In the genomic region with DNA sequence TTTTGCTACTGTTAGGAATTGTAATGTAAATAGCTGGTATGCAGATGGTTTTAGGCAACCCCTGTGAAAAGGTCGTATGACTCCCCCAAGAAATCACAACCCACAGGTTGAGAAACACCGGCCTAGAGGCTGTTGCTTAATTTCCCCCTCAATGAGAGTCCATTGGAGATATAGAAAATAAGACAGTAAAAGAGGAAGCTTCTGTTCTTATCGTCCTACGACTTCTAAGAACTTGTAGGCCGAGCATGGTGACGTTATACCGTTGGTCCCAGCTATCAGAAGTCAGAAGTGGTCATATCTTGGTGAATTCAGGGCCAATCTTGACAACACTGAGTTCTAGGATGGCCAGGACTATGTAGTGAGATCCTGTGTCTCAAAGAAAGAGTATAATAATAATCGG, we compare ENCODE assay signal across 23 mouse cellular contexts.
A peak's percentile ranks its signal among the peaks of the same experiment; 100 is the strongest.
DNase-seq lines count a peak whose midpoint lies in the region; ATAC-seq lines count a peak whose summit lies in the region.
"Had no signal": no experiment of that assay in that cellular context is flagged by ENCODE, and none has a peak within 500 bp of the region (broad histone marks: within the 10 kb centered on the region; RNA-seq: fewer than 3 reads in every experiment).

No protein-coding gene starts in this region.

- no peaks in the 10 kb centered on the region for H3K36me3 ChIP-seq in forebrain, embryonic 11.5 days (ENCODE audit: control insufficient read depth, insufficient read depth, low read length)
- H3K36me3 ChIP-seq: embryonic facial prominence, embryonic 10.5 days; forebrain, embryonic 10.5 days; limb, embryonic 10.5 days; neural tube, embryonic 12.5 days had no signal

- no peaks in the 10 kb centered on the region for H3K27me3 ChIP-seq in forebrain, embryonic 11.5 days (ENCODE audit: control insufficient read depth, insufficient read depth, low read length)
- H3K27me3 ChIP-seq: neural tube, embryonic 12.5 days; Patski had no signal

- H3K27ac ChIP-seq in forebrain, embryonic 11.5 days (ENCODE audit: low read depth, low read length): no peak overlapping the region
- H3K27ac ChIP-seq: embryonic facial prominence, embryonic 10.5 days; forebrain, embryonic 10.5 days; hindbrain, embryonic 14.5 days; limb, embryonic 10.5 days; neural tube, embryonic 12.5 days had no signal

- no peaks in the 10 kb centered on the region; the same call in 1 of the 2 replicates for H3K4me1 ChIP-seq in forebrain, embryonic 11.5 days (replicated peaks; ENCODE audit: control insufficient read depth, insufficient read depth, low read length)
- H3K4me1 ChIP-seq: megakaryocyte, embryonic 14.5 days; neural tube, embryonic 12.5 days had no signal

- 90% methylated on average over 8 of the region's 8 CpGs for WGBS in forebrain, embryonic 11.5 days

- peak; percentile 86 for ATAC-seq in megakaryocyte, adult 5-6 weeks (ENCODE audit: poor library complexity, severe bottlenecking)
- no peak for ATAC-seq in forebrain, embryonic 11.5 days (replicated peaks; ENCODE audit: low FRiP score)
- ATAC-seq: inflammation-experienced regulatory T-cells, adult 6 months; Patski had no signal

- no peak overlapping the region for H3K4me2 ChIP-seq in forebrain, embryonic 11.5 days (ENCODE audit: low read depth, low read length, severe bottlenecking)
- H3K4me2 ChIP-seq: hindbrain, embryonic 14.5 days; lung, embryonic 14.5 days; neural tube, embryonic 12.5 days had no signal

- DNase-seq in lung, postnatal 25 days (ENCODE audit: low spot score): peak; percentile 37
- no peak for DNase-seq in lung, postnatal 14 days
- DNase-seq in NIH3T3 (ENCODE audit: low read depth): peak; percentile 20
- DNase-seq in cerebellum, adult 8-10 months: no peak
- no peak for DNase-seq in forebrain, embryonic 11.5 days (ENCODE audit: low spot score)
- no peak for DNase-seq in layer of hippocampus, postnatal 36 days
- DNase-seq: adrenal gland, adult 2 months; cerebellum, adult 9-11 months; gastrocnemius, postnatal 25 days; heart, postnatal 36 days; kidney, adult 18-20 months; layer of hippocampus, adult 9-11 months; lung, embryonic 14.5 days; midbrain, embryonic 14.5 days had no signal

- no peak overlapping the region for H3K9ac ChIP-seq in forebrain, embryonic 11.5 days (ENCODE audit: low read length)
- H3K9ac ChIP-seq: hindbrain, embryonic 14.5 days; lung, embryonic 14.5 days; neural tube, embryonic 12.5 days had no signal

- no peaks in the 10 kb centered on the region for H3K9me3 ChIP-seq in forebrain, embryonic 11.5 days (ENCODE audit: control insufficient read depth, low read length)
- H3K9me3 ChIP-seq: embryonic facial prominence, embryonic 10.5 days; forebrain, embryonic 10.5 days; limb, embryonic 10.5 days; neural tube, embryonic 12.5 days had no signal

- no peak overlapping the region for H3K4me3 ChIP-seq in forebrain, embryonic 11.5 days (ENCODE audit: low read depth, low read length)
- H3K4me3 ChIP-seq: embryonic facial prominence, embryonic 10.5 days; forebrain, embryonic 10.5 days; limb, embryonic 10.5 days; megakaryocyte, embryonic 14.5 days; neural tube, embryonic 12.5 days had no signal

Comparison
In these comparisons a context has a peak if more than half of its experiments do, and no peak if none do; other contexts are left out.
1. DNase-seq: peak in lung, postnatal 25 days (single experiment) and NIH3T3 (single experiment); none in lung, postnatal 14 days (single experiment), cerebellum, adult 8-10 months (single experiment), forebrain, embryonic 11.5 days (single experiment) and layer of hippocampus, postnatal 36 days (0 of 2).